Mouse (Mus musculus) megakaryocyte-erythroid progenitor cell, adult 5-6 weeks (primary cell): ENCODE results near the gene Rab31. TPM values are rescaled to one million over a fixed set of nuclear protein-coding genes. Genes with fewer than 3 reads are reported as not detected.

Experiments
- ATAC-seq: replicated peaks from 2 replicates; pipeline ENCODE4 v1.8.0; 2016; ENCODE audit warnings: mild to moderate bottlenecking, inconsistent platforms; ENCODE audit not compliant: severe bottlenecking, poor library complexity, low FRiP score, low TSS enrichment
- total RNA-seq, 2 experiments: library from RNA; stranded (forward) in 1 of 2; stranded (reverse) in 1 of 2; fragments of 200-1000, 215-1000 nt in 1 of 2; fragments of >200 nt in 1 of 2; fragmentation: Nextera tagmentation in 1 of 2; gene quantifications; 2 replicates each; pipeline ENCODE4 v1.2.3; 2014 to 2017

The Rab31 gene
- total RNA-seq, 2 experiments from 2014 or later, result 1.3 to 3.4 TPM

DNA sequence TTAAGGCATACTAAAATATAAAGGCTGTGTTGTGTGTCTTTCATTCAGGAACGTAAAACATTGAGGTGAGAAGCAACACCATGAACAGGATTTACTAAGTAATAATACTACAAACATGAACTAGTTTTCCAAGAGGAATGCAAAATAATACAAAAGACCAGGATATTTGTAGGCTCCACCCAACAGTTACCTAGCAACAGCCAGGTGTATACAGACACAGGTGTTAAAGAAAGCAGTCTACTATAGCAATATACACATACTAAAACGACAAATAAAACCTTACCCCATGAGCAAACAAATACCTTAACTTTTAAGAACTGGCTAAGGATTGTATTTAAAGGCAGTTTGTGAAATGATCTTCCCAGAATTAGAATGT is 164.3 kb downstream of the Rab31 start:
- ATAC-seq, result no peak

GRCm38 (mm10) chr17:65607574-65608311 is 164.8 kb downstream of the Rab31 start:
- ATAC-seq, result no peak

DNA sequence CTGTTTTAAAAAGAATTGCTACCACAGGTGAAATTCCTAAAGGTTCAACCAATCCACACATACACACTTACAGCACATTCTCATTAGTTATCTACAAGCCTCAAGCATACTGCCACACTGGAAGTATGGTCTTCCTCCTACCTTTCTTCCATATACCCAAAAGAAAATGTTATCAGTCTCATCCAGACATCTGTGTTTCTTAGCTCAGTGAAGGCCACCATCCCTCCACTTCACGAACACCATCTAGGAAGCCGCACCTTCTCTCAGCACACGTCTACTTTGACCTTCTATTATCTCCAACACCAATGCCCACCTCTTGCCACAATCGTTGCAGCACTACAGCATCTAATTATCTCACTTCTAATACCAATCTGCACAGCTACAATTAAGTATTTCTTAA is 166.5 kb downstream of the Rab31 start:
- ATAC-seq, result peak; percentile 90

- no peak for ATAC-seq
These were observed 167.7 kb downstream of the Rab31 start for GRCm38 (mm10) chr17:65604892-65605291.

- no peak for ATAC-seq
These were observed 168.2 kb downstream of the Rab31 start for GRCm38 (mm10) chr17:65604315-65604714.

Other genes with a start within 250 kb of the Rab31 start
- gene Tmem232, start 232.0 kb downstream of the Rab31 start, total RNA-seq (2014; fragmentation: Nextera tagmentation), result not detected in 2 replicates
- gene Tmem232, start 232.0 kb downstream of the Rab31 start, total RNA-seq (2017), result not detected in 2 replicates
- 93.1 and 132 TPM in 2 replicates for gene Vapa, start 159.2 kb downstream of the Rab31 start, total RNA-seq (2014; fragmentation: Nextera tagmentation)
- gene Vapa, start 159.2 kb downstream of the Rab31 start, total RNA-seq (2017), result 94.5 and 99.9 TPM in 2 replicates
- not detected in 2 replicates for gene Txndc2, start 130.6 kb downstream of the Rab31 start, total RNA-seq (2014; fragmentation: Nextera tagmentation)
- not detected in 2 replicates for gene Txndc2, start 130.6 kb downstream of the Rab31 start, total RNA-seq (2017)
- gene Ppp4r1, start 9.8 kb upstream of the Rab31 start, total RNA-seq (2014; fragmentation: Nextera tagmentation), result 43.6 and 60.8 TPM in 2 replicates
- 23.8 and 37.2 TPM in 2 replicates for gene Ppp4r1, start 9.8 kb upstream of the Rab31 start, total RNA-seq (2017)
- 37.8 and 38.0 TPM in 2 replicates for gene Ralbp1, start 113.0 kb upstream of the Rab31 start, total RNA-seq (2014; fragmentation: Nextera tagmentation)
- gene Ralbp1, start 113.0 kb upstream of the Rab31 start, total RNA-seq (2017), result 85.0 and 96.0 TPM in 2 replicates
- 22.5 and 24.9 TPM in 2 replicates for gene Twsg1, start 178.5 kb upstream of the Rab31 start, total RNA-seq (2014; fragmentation: Nextera tagmentation)
- 12.8 and 19.8 TPM in 2 replicates for gene Twsg1, start 178.5 kb upstream of the Rab31 start, total RNA-seq (2017)